In the genomic region with DNA sequence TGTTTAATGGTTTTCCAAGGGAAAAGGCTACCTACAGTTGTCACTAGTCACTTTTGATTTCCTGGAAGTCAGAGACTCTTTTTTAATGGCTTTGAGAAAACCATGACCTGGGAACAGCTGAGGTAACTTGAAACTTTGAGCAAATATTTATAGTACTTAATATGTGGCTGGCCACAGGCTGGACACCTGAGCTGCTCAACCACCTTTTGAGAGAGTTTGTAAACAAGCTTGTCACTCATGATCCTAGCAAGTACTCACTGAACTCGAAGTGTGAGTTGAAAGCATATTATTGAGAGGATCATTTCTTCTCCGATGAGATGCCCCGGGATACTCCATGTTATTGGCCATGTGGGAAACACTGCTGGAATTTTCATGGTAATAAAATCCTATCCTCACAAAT, we compare ENCODE assay signal across 14 mouse cellular contexts.
"Had no signal": no experiment of that assay in that cellular context is flagged by ENCODE, and none has a peak within 500 bp of the region (broad histone marks: within the 10 kb centered on the region; RNA-seq: fewer than 3 reads in every experiment).

No protein-coding gene starts in this region.

- H3K27ac ChIP-seq: kidney, postnatal 0 days; limb, embryonic 15.5 days; liver, embryonic 15.5 days; midbrain, embryonic 15.5 days; neural tube, embryonic 12.5 days had no signal

- H3K4me1 ChIP-seq: limb, embryonic 15.5 days; liver, embryonic 15.5 days; midbrain, embryonic 15.5 days; neural tube, embryonic 12.5 days had no signal

- H3K36me3 ChIP-seq: limb, embryonic 15.5 days; liver, embryonic 15.5 days; midbrain, embryonic 15.5 days; neural tube, embryonic 12.5 days had no signal

- ATAC-seq: midbrain, embryonic 15.5 days had no signal

- H3K9ac ChIP-seq: limb, embryonic 15.5 days; liver, embryonic 15.5 days; midbrain, embryonic 15.5 days; neural tube, embryonic 12.5 days had no signal

- H3K27me3 ChIP-seq: limb, embryonic 15.5 days; liver, embryonic 15.5 days; midbrain, embryonic 15.5 days; neural tube, embryonic 12.5 days had no signal

- H3K9me3 ChIP-seq: limb, embryonic 15.5 days; liver, embryonic 15.5 days; midbrain, embryonic 15.5 days; neural tube, embryonic 12.5 days had no signal

- DNase-seq: kidney, adult 11 months; kidney, adult 9 months; kidney, postnatal 36 days; layer of hippocampus, adult 9-11 months; layer of hippocampus, postnatal 36 days; spleen, adult 18-20 months; thymus, adult 18-20 months; thymus, postnatal 14 days had no signal

- H3K4me3 ChIP-seq: limb, embryonic 15.5 days; liver, embryonic 15.5 days; midbrain, embryonic 15.5 days; neural tube, embryonic 12.5 days had no signal

- H3K4me2 ChIP-seq: limb, embryonic 15.5 days; liver, embryonic 15.5 days; midbrain, embryonic 11.5 days; midbrain, embryonic 15.5 days; neural tube, embryonic 12.5 days had no signal
